ENCODE assay signal across 8 mouse cellular contexts in the genomic region with DNA sequence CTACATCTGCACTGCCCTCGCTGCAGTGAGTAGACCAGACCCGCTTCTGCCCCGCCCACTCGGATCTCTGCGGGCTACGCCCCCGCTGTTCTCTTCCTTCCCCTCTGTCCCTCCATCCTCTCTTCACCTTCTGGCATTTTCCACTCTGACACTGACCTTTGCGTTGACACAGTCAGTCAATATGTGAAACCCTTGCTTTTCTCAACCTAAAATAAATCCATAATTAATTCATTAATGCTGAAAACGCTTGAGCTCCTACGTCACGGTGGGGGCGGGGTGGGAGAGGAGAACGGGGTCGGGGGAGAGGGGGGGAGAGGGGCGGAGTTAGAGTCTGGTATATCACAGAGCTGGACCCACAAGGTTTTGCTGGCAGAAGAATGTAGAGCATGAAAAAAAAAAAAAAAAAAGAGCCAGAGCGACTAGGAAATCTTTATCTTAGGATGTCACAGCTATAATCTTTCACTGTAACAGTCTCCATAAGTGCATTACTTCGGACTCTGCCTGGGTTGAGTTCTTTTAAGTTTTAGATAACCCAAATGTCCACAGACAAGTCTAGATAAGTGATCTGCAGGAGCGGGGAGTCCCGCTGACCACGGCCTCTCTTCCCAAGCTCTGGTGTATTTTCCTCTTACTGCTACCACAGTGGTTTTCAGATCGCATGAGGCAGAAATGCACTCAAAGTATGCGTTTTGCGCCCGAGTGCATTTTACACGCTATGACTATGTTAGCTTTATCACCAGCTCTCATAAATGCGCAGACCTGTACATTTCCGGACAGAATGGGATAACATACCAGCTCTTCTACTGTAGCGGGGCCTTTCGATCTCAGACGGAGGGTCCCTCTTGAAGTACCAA. TPM values are rescaled to one million over a fixed set of nuclear protein-coding genes. Genes with fewer than 3 reads are reported as not detected.
DNase-seq lines count a peak whose midpoint lies in the region; ATAC-seq and TF ChIP-seq lines count a peak whose summit lies in the region.
"Had no signal": no experiment of that assay in that cellular context is flagged by ENCODE, and none has a peak within 500 bp of the region (broad histone marks: within the 10 kb centered on the region; RNA-seq: fewer than 3 reads in every experiment).

No protein-coding gene starts in this region.

- no peak overlapping the region for H3K27ac ChIP-seq in lung, embryonic 16.5 days (ENCODE audit: low read length)
- no peak overlapping the region for H3K27ac ChIP-seq in cortical plate, adult 2 months (ENCODE audit: insufficient read depth, low read length)
- H3K27ac ChIP-seq in hindbrain, embryonic 12.5 days: no peak overlapping the region
- no peak overlapping the region for H3K27ac ChIP-seq in midbrain, embryonic 10.5 days (replicated peaks)

- H3K9me3 ChIP-seq in lung, embryonic 16.5 days (ENCODE audit: control insufficient read depth, low read length): no peaks in the 10 kb centered on the region
- H3K9me3 ChIP-seq in hindbrain, embryonic 12.5 days (replicated peaks): no peaks in the 10 kb centered on the region
- H3K9me3 ChIP-seq in midbrain, embryonic 10.5 days (replicated peaks): no peaks in the 10 kb centered on the region

- peak; percentile 64; the same call in 1 of the 2 replicates for ATAC-seq in lung, embryonic 16.5 days (ENCODE audit: low read depth)
- ATAC-seq in hindbrain, embryonic 12.5 days (ENCODE audit: low FRiP score): peak; percentile 76

- no peak for DNase-seq in lung, postnatal 25 days (ENCODE audit: low spot score)
- DNase-seq in midbrain, embryonic 10.5 days (ENCODE audit: low spot score): peak; percentile 59
- DNase-seq in yolk sac, embryonic 10.5 days (ENCODE audit: low spot score): no peak
- DNase-seq in adrenal gland, postnatal 10 days: no peak

- WGBS in lung, embryonic 16.5 days: 13% methylated on average over 30 of the region's 30 CpGs
- 26% methylated on average over 30 of the region's 30 CpGs for WGBS in hindbrain, embryonic 12.5 days
- WGBS in midbrain, embryonic 10.5 days: 29% methylated on average over 30 of the region's 30 CpGs

- H3K4me1 ChIP-seq in lung, embryonic 16.5 days (replicated peaks; ENCODE audit: control insufficient read depth, insufficient read depth, low read length): peaks cover 21% of the 10 kb centered on the region
- peaks cover 2% of the 10 kb centered on the region; the same call in 1 of the 2 replicates for H3K4me1 ChIP-seq in cortical plate, adult 2 months (ENCODE audit: control insufficient read depth, insufficient read depth, low read length)
- H3K4me1 ChIP-seq in hindbrain, embryonic 12.5 days: peaks cover 26% of the 10 kb centered on the region
- peaks cover 42% of the 10 kb centered on the region for H3K4me1 ChIP-seq in midbrain, embryonic 10.5 days

- no peak for TF ChIP-seq POLR2A in cortical plate, adult 2 months (IDR thresholded peaks at IDR 0.05; ENCODE audit: extremely low read depth, insufficient read depth, low read length)

- H3K9ac ChIP-seq in lung, embryonic 16.5 days (ENCODE audit: low read length): peak overlapping the region; percentile 3; the same call in 1 of the 2 replicates
- H3K9ac ChIP-seq in hindbrain, embryonic 12.5 days: peak overlapping the region; percentile 53

- H3K36me3 ChIP-seq in lung, embryonic 16.5 days (ENCODE audit: control insufficient read depth, insufficient read depth, low read length): no peaks in the 10 kb centered on the region
- no peaks in the 10 kb centered on the region for H3K36me3 ChIP-seq in hindbrain, embryonic 12.5 days
- H3K36me3 ChIP-seq in midbrain, embryonic 10.5 days: no peaks in the 10 kb centered on the region

- peak overlapping the region; percentile 37 for H3K4me3 ChIP-seq in lung, embryonic 16.5 days (ENCODE audit: low read length)
- peak overlapping the region; percentile 14 for H3K4me3 ChIP-seq in cortical plate, adult 2 months (ENCODE audit: insufficient read depth, low read length)
- peak overlapping the region; percentile 45 for H3K4me3 ChIP-seq in hindbrain, embryonic 12.5 days
- H3K4me3 ChIP-seq in midbrain, embryonic 10.5 days: peak overlapping the region; percentile 54
- H3K4me3 ChIP-seq: erythroblast, embryonic 14.5 days had no signal

- H3K27me3 ChIP-seq in lung, embryonic 16.5 days (ENCODE audit: control insufficient read depth, insufficient read depth, low read depth, low read length): peaks cover 3% of the 10 kb centered on the region; the same call in 1 of the 2 replicates
- H3K27me3 ChIP-seq in hindbrain, embryonic 12.5 days: peaks cover 22% of the 10 kb centered on the region
- H3K27me3 ChIP-seq in midbrain, embryonic 10.5 days (ENCODE audit: low read depth, poor library complexity, severe bottlenecking): peaks cover 58% of the 10 kb centered on the region

- TF ChIP-seq CTCF in cortical plate, adult 2 months (IDR thresholded peaks at IDR 0.05; ENCODE audit: extremely low read depth, insufficient read depth, low read length): no peak

- peak overlapping the region; percentile 66 for H3K4me2 ChIP-seq in lung, embryonic 16.5 days (ENCODE audit: low read depth, low read length)
- H3K4me2 ChIP-seq in hindbrain, embryonic 12.5 days (replicated peaks): peak overlapping the region; percentile 90

RNA-seq across cellular contexts. Expression of a gene that starts 58.7 kb away (rescaled TPM):
- 12.3 and 13.4 TPM in 2 replicates for polyA plus RNA-seq in lung, embryonic 16.5 days (2015; fragmentation: Nextera tagmentation; extraction: Ambion mirVana)
- 1.9 and 3.5 TPM in 2 replicates for polyA plus RNA-seq in cortical plate, adult 2 months (2012; rRNA removed)
- polyA plus RNA-seq in hindbrain, embryonic 12.5 days (2016; fragmentation: Nextera tagmentation; extraction: Ambion mirVana): 2.6 and 3.3 TPM in 2 replicates
- 0.95 and 1.5 TPM in 2 replicates for polyA plus RNA-seq in midbrain, embryonic 10.5 days (2016; fragmentation: Nextera tagmentation; extraction: Ambion mirVana)
- total RNA-seq in adrenal gland, postnatal 10 days (2021): 1 to 10 TPM in 1 of 2 experiments, under 1 TPM in 1; 0.94 to 1.7 TPM
- polyA plus RNA-seq: erythroblast, embryonic 14.5 days had no signal
